Mouse (Mus musculus): Measurements from ENCODE around the gene Wee1.
"Not testable (repeated sequence)": the region's sequence is repeated elsewhere in the genome, so short reads cannot be mapped to it uniquely, and the experiment has no call there.

The Wee1 gene

DNA sequence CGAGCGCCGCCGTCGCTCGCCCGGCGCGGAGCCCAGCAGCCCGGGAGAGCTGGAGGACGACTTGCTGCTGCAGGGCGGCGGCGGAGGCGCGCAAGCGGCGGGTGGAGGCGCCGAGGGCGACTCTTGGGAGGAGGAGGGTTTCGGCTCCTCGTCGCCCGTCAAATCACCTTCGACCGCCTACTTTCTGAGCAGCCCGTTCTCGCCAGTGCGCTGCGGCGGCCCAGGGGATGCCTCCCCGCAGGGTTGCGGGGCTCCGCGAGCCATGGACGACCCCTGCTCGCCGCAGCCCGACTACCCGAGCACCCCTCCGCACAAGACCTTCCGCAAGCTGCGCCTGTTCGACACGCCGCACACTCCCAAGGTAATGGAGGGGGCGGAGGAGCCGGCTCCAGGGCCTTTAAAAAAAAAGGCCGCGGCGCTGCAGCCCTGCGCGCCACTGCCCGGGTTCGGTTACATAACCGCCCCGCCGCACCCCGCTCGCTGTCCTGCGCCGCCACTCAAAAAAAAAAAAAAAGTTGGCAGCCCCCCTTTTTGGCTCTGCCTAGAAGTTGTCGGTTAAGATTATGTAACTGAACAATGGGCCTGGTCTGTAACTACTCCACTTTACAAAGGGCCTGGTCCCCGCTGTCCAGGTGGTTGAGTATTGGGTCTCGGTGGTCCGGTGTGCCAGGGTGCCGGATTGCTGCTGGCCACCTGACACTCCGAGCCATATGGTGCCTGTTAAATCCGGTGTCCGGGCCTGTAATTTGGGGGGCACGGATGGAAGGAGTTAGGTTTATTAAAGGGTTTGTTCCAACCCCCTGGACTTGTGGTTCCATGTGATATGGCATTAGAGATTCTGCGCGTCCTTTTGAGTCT lies 948 bp downstream of the Wee1 start:
- DNase-seq (ENCODE audit: low read depth) = peak; percentile 78

DNA sequence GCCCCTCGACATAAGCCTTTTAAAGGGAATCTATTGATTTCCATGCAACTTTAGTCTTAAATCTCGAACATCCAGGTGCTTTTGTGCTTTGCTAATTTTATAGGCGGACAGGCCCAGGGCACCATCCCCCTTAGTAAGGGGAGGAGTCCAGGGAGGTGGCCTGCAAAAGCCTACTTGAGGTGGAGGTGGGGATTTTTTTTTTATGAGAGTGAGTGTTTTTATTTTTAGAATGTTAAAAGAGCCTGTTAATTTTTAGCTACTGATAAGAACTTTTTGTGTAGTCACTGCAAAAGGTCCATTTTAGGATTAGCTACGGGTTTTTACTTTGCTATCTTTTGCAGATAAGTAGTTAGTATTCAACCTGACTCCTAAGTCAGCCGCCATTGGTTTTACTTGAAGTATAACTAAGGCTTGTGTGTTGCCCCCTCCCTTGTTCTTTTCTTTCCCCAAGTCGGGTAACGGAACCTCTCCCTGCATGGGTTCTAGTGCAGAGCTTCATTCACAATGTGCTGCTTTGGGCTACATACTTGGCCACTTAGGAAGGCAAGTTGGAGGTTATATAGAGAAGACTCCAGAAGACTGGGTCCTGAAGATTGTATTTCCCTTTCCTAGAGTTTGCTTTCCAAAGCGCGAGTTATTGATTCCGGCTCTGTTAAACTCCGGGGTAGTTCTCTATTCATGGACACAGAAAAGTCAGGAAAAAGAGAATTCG lies 2.2 kb downstream of the Wee1 start:
- peak; percentile 72 for DNase-seq (ENCODE audit: low read depth)

DNA sequence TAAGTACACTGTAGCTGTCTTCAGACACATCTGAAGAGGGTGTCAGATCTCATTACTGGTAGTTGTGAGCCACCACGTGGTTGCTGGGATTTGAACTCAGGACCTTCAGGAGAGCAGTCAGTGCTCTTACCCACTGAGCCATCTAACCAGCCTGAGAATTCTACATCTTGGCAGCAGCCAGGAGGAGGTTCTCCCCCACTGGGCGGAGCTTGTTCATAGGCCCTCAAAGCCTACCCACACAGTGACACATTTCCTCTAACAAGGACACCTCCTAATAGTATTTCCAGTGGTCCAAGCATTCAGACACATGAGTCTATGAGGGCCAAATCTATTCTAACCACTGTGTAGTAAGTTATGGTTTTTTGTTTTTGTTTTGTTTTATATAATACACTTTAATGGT lies 6.7 kb downstream of the Wee1 start:
- DNase-seq (ENCODE audit: low read depth) = peak; percentile 20

DNA sequence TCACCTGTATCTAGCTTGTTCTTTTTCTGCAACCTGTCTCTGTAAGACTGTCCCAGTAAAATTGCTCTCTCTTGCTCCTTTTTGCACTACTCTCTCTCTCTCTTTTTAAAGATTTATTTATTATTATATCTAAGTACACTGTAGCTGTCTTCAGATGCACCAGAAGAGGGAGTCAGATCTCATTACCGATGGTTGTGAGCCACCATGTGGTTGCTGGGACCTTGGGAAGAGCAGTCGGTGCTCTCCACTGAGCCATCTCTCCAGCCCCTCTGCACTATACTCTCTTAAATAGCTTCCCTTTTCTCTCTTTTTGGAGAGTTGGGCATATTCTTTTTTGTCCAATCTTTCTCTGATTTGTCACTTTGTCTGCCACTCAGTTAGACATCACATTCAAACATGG lies 10.4 kb downstream of the Wee1 start:
- DNase-seq (ENCODE audit: low read depth) = not testable (repeated sequence)

GRCm38 (mm10) chr7:110133988-110134387 lies 12.1 kb downstream of the Wee1 start:
- no peak for DNase-seq (ENCODE audit: low read depth)

DNA sequence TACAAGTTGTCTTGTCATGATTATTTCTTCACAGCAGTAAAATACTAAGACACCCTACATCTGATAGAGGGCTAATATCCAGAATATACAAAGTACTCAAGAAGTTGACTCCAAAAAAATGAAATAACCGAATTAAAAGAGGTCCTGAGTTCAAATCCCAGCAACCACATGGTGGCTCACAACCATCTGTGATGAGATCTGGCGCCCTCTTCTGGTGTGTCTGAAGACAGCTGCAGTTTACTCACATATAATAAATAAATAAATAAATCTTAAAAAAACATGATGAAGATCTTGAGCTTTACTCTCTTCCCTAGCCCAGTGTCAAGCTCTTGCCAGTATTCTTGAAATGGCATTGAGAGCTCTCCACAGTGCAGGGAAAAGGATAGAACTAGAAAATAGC lies 16.7 kb downstream of the Wee1 start:
- no peak for DNase-seq (ENCODE audit: low read depth)

DNA sequence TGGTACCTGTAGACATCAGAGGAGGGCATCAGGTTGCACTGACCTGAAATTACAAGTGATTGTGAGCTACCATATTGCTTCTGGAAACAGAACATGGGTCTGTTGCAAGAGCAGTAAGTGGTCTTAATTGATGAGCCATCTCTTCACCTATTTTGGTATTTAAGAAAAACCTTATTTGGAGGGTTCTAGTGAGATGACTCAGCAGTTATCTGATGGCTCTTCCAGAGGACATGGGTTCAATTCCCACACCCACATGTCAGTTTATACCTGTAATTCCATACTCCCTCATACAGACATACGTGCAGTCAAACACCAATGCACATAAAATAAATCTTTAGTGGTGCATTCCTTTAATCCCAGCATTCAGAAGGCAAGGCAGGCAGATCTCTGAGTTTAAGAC lies 22.0 kb downstream of the Wee1 start:
- no peak for DNase-seq (ENCODE audit: low read depth)

DNA sequence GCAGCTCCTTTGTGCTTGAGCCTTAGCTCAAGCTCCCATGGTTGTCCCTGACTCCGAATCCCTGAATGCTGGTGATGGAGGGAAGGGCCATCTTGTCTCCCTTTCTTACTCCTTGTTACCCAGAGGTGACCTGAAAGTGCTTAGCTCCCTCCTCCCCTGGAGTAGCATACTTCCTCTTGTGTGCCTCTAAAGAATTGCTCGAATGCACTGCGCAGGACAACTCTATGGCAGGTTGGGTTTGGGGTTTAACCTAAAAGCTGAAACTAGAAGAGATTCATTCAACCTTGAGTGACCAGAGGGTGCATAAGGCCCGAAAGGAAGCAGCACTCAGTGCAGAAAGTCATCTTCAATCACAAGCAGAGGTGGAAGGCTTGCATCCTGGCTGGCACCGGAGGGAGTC lies 31.0 kb downstream of the Wee1 start:
- no peak for DNase-seq (ENCODE audit: low read depth)

DNA sequence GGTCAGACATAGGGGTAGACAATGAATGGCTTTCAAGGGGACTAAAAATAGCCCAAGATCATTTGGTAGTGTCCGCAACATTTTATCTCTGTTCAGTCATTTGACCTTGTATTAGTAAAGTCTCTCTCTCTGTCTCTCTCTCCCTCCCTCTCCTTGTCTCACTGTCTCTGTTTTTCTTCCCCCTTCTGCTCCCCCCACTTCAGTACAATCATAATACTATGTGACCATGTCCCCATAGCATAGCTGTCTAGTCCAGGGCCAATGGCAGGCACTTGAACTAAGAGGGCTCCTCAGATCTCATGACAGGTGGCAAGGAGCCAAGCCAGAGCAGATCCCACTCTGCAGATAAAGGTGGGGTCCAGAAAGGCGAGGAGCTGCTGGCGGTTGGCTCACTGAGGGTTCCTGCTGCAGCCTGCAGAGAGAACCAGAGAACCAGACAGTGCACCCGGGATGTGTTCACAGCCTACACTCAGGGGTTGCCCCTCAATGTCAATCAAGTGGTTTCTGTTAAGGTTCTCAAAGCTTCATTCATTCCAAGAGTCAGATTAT lies 34.9 kb downstream of the Wee1 start:
- DNase-seq (ENCODE audit: low read depth) = no peak

DNA sequence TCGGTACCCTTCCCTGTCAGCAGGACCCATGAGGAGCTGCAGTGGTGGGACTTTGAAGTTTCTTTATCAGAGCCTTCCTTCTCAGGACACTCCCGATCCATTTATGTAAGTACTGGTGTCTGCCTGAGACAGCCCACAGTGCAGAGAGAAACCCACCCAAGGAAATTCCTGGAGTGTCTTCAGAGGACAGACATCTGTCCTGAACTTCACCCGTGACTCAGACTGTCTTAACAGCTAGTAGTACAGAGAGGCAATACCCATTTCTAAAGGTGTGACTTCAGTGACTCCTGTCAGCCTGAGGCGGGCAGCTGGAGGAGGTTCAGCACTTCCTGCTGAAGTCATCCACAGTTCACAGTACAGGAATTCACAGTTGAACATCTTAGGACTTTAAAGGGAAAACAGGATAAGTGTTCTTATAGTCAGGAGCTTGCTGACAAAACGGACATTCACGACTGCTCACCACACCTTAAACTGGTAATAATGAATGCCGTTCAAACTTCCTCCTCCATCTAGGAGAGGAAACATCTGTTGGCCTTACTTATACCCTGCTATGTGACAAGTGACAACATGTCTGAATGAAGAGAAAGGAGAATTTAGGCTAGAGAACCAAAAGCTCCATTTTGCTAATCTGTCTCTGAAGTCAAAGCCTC lies 35.5 kb downstream of the Wee1 start:
- peak; percentile 23 for DNase-seq (ENCODE audit: low read depth)

DNA sequence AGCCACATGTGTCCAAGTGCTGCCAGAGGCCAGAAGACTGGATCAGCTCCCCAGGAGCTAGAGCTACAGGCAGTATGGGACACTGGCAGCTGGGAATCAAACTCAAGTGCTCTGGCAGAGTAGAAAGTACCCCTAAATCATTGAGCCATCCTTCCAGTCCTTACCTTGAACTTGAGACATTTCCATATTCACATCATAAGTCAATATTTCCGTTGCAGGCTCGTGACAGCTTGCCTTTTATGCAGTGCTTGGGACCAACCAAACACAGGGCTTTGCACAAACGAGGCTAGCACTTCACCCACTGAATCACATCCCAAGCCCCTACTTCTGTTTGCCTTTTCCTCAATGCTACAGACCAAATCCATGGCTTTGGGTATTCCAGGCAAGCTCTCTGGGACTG lies 36.2 kb downstream of the Wee1 start:
- DNase-seq (ENCODE audit: low read depth) = no peak

GRCm38 (mm10) chr7:110160109-110160508 lies 38.3 kb downstream of the Wee1 start:
- DNase-seq (ENCODE audit: low read depth) = not testable (repeated sequence)

DNA sequence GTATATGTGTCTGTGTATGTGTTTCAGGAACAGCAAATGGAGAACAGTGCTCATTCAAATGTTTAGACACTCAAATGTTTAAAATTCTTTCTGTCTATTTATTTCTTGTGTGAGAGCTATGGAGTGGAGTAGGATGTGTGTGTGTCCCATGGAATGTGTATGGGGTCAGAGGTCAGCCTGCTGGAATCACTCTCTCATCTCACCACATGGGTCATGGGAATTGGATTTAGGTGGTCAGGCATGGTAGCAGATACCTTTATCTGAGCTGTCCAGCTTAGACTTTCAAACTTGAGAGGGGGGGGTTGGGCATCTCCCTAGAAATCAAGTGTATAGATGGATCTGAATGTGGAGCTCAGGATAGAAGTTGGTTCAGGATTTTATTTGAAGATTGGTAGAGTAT lies 38.8 kb downstream of the Wee1 start:
- no peak for DNase-seq (ENCODE audit: low read depth)

DNA sequence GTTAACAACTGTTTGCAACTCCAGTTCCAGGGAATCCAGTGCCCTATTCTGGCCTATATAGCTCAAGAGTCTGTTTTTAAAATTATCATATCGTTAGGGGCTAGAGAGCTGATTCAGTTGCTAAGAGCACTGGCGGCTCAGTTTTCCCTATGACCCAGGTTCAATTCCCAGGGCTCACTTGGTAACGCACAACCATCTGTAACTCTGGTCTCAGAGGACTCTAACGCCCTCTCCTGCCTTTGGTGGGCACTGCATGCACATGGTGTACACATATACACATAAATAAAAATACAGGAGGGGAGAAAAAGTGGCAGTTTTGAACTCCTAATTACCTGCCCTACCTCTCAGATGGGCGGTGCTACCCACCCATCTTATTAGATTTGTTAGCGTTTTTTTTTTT lies 41.2 kb downstream of the Wee1 start:
- DNase-seq (ENCODE audit: low read depth) = peak; percentile 50

- peak; percentile 91 for DNase-seq (ENCODE audit: low read depth)
Observed at GRCm38 (mm10) chr7:110164103-110164681, 42.3 kb downstream of the Wee1 start.

- peak; percentile 96 for DNase-seq (ENCODE audit: low read depth)
Observed at GRCm38 (mm10) chr7:110164712-110165122, 42.9 kb downstream of the Wee1 start.

DNA sequence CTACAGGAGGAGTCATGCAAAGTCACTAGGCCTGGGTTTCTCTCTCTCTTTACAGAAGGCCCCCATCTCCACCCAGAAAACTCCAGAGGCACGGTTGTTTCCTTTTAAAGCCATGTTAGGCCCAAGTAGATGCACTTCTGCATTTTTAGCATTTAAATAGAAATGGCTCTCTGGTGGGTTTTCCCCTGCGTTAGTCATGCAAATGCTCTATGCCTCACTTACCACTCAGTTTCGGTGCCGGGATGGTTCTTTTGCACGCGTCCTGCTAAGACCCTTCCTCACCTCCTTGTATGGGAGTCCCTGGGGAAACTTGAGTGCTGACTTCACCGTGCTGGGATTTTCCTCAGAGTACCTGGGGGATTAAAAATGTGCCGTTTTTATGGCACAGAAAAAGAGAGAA lies 44.4 kb downstream of the Wee1 start:
- peak; percentile 71 for DNase-seq (ENCODE audit: low read depth)

DNA sequence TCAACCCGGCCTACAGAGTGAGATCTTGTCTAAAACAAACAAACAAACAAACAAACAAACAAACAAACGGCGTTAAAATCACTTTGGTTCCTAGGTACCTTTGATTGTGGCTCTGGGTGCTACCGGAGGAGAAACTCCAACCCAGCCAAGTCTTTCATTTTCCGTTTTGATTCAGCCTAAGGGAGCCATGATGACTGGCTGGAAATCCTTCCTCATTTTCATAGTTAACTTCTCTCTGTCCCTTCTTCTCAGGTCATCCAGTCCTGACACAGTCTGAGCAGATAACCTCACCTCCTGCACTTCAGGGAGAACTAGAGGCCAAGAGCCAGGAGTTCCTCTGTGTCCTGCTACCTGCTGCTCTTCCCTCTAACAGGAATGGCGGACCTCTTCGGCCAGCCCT lies 57.4 kb downstream of the Wee1 start:
- no peak for DNase-seq (ENCODE audit: low read depth)

DNA sequence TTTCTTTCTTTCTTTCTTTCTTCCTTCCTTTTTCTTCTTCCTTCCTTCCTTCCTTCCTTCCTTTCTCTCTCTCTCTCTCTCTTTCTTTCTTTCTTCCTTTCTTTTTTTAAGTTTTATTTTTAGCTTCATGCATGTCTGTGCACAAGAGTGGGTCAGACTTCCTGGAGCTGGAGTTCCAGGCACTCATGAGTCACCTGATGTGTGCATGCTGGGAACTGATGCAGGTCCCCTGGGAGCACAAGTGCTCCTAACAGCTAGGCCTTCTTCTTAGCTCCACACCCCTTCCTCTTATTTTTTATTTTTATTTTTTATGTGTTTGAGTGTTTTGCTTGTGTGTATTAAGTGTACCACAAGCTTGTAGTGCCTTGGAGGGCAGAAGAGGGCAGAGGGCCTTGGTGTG lies 58.8 kb downstream of the Wee1 start:
- no peak for DNase-seq (ENCODE audit: low read depth)

GRCm38 (mm10) chr7:110181446-110181845 lies 59.6 kb downstream of the Wee1 start:
- DNase-seq (ENCODE audit: low read depth) = no peak

GRCm38 (mm10) chr7:110184608-110185007 lies 62.8 kb downstream of the Wee1 start:
- no peak for DNase-seq (ENCODE audit: low read depth)

- DNase-seq (ENCODE audit: low read depth) = peak; percentile 48
Observed at GRCm38 (mm10) chr7:110189951-110190350, 68.1 kb downstream of the Wee1 start.

Measured in induced T-regulatory cell, adult 2 months (primary cell).